Mouse (Mus musculus): ENCODE data around the gene Cdc42bpb. TPM values are rescaled to one million over a fixed set of nuclear protein-coding genes. Genes with fewer than 3 reads are reported as not detected.

Cdc42bpb gene
- polyA plus RNA-seq, 1 experiment, result 472 TPM

DNA sequence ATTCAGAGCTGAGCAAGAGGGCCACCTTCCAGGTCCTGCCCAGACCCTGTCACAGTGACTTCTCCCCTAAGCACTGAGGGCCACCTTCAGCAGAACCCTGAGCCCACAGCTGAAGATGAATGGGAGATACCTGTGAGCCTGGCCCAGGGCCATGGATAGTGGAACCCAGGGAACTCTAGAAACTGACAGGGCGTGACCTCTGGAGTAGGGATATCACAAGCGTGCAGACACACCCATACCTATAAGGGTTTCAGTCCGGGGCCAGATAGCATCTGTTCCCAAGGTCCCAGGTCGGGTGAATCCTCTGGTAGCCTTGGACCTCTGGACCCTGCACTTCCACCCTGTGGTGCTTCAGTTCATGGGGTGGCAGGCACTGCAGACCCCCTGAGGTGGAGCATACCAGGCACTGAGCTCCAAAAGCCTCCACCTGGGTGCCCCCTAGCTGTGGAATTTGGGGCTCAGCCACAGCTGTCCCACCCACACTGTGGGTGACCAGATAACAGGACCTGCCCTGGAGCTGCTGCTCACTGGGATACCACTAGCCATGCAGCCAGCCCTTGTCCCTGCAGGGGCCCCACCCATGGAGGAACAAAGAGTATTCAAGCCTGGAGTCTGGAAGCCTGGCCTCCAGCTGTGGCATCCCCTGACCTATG is 109.7 kb downstream of the Cdc42bpb start:
- no peak; the same call in 1 of the 2 replicates for TF ChIP-seq POLR2A (IDR thresholded peaks at IDR 0.05; ENCODE audit: low read depth, low read length)
- TF ChIP-seq CTCF (IDR thresholded peaks at IDR 0.05; ENCODE audit: extremely low read depth, insufficient read length, insufficient replicate concordance, low read depth, low read length), result peak; percentile 7; the same call in 1 of the 2 replicates
- Histone ChIP-seq H3K4me1 (ENCODE audit: control insufficient read depth, insufficient read depth, insufficient read length, low read length) (peaks cover 31% of the 10 kb centered on the region), H3K27ac (ENCODE audit: insufficient read depth, low read depth, low read length) (peak overlapping the region; percentile 38; the same call in 1 of the 2 replicates), H3K27me3 (ENCODE audit: control insufficient read depth, insufficient read depth, low read length) (peaks cover 6% of the 10 kb centered on the region; the same call in 1 of the 2 replicates), H3K36me3 (ENCODE audit: control insufficient read depth, insufficient read depth, low read length) (peaks cover 11% of the 10 kb centered on the region), H3K4me3 (ENCODE audit: low read depth, low read length) (no peak overlapping the region)
- WGBS, result 37% methylated on average over 4 of the region's 4 CpGs

DNA sequence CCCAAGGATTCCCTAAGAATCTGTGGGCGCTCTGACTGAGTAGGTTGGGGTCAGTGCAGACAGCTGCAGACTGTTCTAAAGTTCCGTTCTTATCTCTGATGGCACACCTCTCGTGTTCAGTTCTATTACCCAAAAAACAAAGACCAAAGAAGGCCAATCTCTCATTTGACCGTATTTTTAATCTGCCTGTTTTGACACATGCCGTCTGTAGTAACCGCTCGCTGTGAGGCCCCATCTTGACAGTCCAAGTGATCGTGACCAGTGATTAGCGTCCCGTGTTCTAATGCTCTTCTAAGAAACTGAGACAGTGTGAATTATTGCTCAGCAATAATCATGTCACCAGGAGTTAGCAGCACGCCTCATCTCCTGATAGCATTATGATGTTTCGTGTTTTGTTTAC is 110.9 kb downstream of the Cdc42bpb start:
- TF ChIP-seq POLR2A (IDR thresholded peaks at IDR 0.05; ENCODE audit: low read depth, low read length) (no peak), CTCF (IDR thresholded peaks at IDR 0.05; ENCODE audit: extremely low read depth, insufficient read length, insufficient replicate concordance, low read depth, low read length) (no peak)
- Histone ChIP-seq H3K4me1 (ENCODE audit: control insufficient read depth, insufficient read depth, insufficient read length, low read length) (peaks cover 27% of the 10 kb centered on the region), H3K27ac (ENCODE audit: insufficient read depth, low read depth, low read length) (no peak overlapping the region), H3K27me3 (ENCODE audit: control insufficient read depth, insufficient read depth, low read length) (peaks cover 5% of the 10 kb centered on the region; the same call in 1 of the 2 replicates), H3K36me3 (ENCODE audit: control insufficient read depth, insufficient read depth, low read length) (peaks cover 14% of the 10 kb centered on the region), H3K4me3 (ENCODE audit: low read depth, low read length) (no peak overlapping the region)
- 87% methylated on average over 12 of the region's 12 CpGs for WGBS

DNA sequence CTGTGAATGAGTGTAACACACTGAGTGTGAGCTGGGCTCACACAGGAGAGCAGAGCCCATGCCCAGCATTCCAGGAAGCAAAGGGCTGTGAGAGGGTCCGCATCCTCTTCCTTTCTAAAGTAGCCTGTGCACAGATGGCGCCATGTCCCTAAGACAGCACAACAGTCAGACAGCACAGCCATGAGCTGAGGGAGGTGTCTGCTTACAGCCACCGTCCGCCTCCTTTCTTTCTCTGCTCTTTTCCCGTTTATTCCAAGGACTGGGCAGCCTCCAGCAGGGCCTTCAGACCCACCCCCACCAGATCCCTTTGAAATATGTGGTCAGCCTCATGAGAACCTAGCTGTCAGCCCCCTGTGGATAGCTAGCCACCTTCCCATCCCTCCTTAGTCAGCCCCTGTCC is 112.3 kb downstream of the Cdc42bpb start:
- 91% methylated on average over 5 of the region's 5 CpGs for WGBS
- H3K4me1 ChIP-seq (ENCODE audit: control insufficient read depth, insufficient read depth, insufficient read length, low read length), result peaks cover 24% of the 10 kb centered on the region

DNA sequence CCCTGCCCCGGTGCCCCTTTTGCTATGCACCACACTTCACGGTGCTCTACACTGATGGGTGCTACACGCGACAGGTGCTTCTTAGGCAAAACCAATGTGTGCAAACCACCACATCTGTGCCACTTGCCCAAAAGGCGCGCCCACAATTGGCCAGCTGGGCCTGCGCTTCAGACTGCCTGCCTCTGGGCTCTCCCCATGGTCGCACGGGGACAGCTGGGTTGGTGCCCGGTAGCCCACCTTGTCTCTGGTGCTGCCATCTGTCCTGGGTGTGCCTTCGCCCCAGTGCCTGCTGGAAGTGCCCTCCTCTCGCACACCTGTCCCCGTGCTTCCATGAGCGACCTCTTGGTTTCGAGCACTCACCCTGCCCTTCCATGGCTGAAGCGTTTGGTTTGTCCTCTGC is 113.9 kb downstream of the Cdc42bpb start:
- Histone ChIP-seq H3K27me3 (ENCODE audit: control insufficient read depth, insufficient read depth, low read length) (no peaks in the 10 kb centered on the region), H3K4me3 (ENCODE audit: low read depth, low read length) (no peak overlapping the region), H3K27ac (ENCODE audit: insufficient read depth, low read depth, low read length) (no peak overlapping the region), H3K4me1 (ENCODE audit: control insufficient read depth, insufficient read depth, insufficient read length, low read length) (peaks cover 16% of the 10 kb centered on the region), H3K36me3 (ENCODE audit: control insufficient read depth, insufficient read depth, low read length) (peaks cover 26% of the 10 kb centered on the region)
- WGBS, result 95% methylated on average over 16 of the region's 16 CpGs
- TF ChIP-seq CTCF (IDR thresholded peaks at IDR 0.05; ENCODE audit: extremely low read depth, insufficient read length, insufficient replicate concordance, low read depth, low read length), result no peak
- TF ChIP-seq POLR2A (IDR thresholded peaks at IDR 0.05; ENCODE audit: low read depth, low read length), result no peak

More for the DNA sequence above, 112.3 kb downstream of the Cdc42bpb start:
- no peak for TF ChIP-seq POLR2A (IDR thresholded peaks at IDR 0.05; ENCODE audit: low read depth, low read length)
- TF ChIP-seq CTCF (IDR thresholded peaks at IDR 0.05; ENCODE audit: extremely low read depth, insufficient read length, insufficient replicate concordance, low read depth, low read length), result no peak
- Histone ChIP-seq H3K36me3 (ENCODE audit: control insufficient read depth, insufficient read depth, low read length) (peaks cover 26% of the 10 kb centered on the region), H3K4me3 (ENCODE audit: low read depth, low read length) (no peak overlapping the region), H3K27ac (ENCODE audit: insufficient read depth, low read depth, low read length) (no peak overlapping the region), H3K27me3 (ENCODE audit: control insufficient read depth, insufficient read depth, low read length) (no peaks in the 10 kb centered on the region)

DNA sequence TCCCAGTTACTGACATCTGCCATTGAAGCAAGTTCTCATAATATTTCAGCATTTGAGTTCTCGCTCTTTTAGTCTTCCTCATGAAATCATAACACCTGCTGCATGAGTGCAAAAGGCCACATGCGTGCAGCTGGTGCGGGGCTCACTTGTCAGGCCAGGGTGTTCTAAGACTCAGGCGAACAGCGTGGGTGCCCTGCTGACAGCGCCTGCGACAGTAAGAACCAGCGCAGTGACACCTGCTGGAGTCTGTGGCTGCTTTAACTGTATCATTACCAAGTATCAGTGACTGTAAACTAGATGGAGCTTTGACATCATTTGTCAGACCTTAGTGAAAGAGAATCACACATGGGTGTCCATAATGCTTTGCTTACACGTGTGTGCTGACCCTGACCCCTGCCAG is 126.3 kb downstream of the Cdc42bpb start:
- H3K4me3 ChIP-seq (ENCODE audit: low read depth, low read length), result no peak overlapping the region
- no peak for TF ChIP-seq CTCF (IDR thresholded peaks at IDR 0.05; ENCODE audit: extremely low read depth, insufficient read length, insufficient replicate concordance, low read depth, low read length)
- no peak for TF ChIP-seq POLR2A (IDR thresholded peaks at IDR 0.05; ENCODE audit: low read depth, low read length)
- H3K4me1 ChIP-seq (ENCODE audit: control insufficient read depth, insufficient read depth, insufficient read length, low read length), result no peaks in the 10 kb centered on the region
- H3K27me3 ChIP-seq (ENCODE audit: control insufficient read depth, insufficient read depth, low read length), result no peaks in the 10 kb centered on the region
- H3K27ac ChIP-seq (ENCODE audit: insufficient read depth, low read depth, low read length), result no peak overlapping the region
- peaks cover 26% of the 10 kb centered on the region for H3K36me3 ChIP-seq (ENCODE audit: control insufficient read depth, insufficient read depth, low read length)
- WGBS, result 80% methylated on average over 9 of the region's 9 CpGs

DNA sequence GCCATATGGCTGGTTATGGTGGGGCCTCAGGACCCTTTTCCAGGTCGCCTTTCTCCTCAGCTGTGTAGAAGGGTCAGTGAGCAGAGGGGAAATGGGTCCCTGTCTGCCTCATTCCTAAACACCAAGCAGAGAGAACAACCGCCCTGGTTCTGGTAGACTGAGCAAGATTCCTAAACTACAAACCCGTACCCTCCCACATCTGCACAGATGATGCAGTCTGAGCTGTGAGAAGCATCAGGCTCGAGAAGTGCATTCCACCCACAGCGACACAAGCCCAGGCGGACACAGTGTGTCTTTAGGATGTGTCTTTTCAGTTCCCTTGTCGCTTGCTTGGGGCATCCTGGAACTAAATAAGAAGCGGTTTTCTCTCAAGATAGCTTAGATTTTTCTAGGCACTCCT is 127.4 kb downstream of the Cdc42bpb start:
- no peak overlapping the region for H3K27ac ChIP-seq (ENCODE audit: insufficient read depth, low read depth, low read length)
- TF ChIP-seq CTCF (IDR thresholded peaks at IDR 0.05; ENCODE audit: extremely low read depth, insufficient read length, insufficient replicate concordance, low read depth, low read length) (no peak), POLR2A (IDR thresholded peaks at IDR 0.05; ENCODE audit: low read depth, low read length) (no peak)
- 94% methylated on average over 8 of the region's 8 CpGs for WGBS
- H3K4me3 ChIP-seq (ENCODE audit: low read depth, low read length), result no peak overlapping the region
- H3K27me3 ChIP-seq (ENCODE audit: control insufficient read depth, insufficient read depth, low read length), result no peaks in the 10 kb centered on the region
- H3K4me1 ChIP-seq (ENCODE audit: control insufficient read depth, insufficient read depth, insufficient read length, low read length), result no peaks in the 10 kb centered on the region
- peaks cover 28% of the 10 kb centered on the region for H3K36me3 ChIP-seq (ENCODE audit: control insufficient read depth, insufficient read depth, low read length)

DNA sequence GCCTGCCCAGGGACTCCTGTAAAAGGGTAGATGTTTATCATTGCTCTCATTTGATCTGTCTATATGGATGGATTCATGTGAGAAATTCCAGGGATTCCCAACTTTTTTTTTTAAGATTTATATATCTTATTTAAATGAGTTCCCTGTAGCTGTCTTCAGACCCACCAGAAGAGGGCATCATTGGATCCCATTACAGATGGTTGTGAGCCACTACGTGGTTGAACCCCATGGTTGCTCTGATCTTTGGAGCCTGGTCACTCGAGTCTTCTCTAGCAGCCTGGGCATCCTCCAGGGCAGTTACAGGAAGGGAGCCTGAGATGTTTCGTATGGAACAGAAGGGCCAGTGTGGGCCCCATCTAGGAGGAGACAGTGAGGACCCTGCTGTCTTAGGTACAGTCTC is 128.4 kb downstream of the Cdc42bpb start:
- Histone ChIP-seq H3K36me3 (ENCODE audit: control insufficient read depth, insufficient read depth, low read length) (peaks cover 34% of the 10 kb centered on the region), H3K27me3 (ENCODE audit: control insufficient read depth, insufficient read depth, low read length) (no peaks in the 10 kb centered on the region), H3K4me1 (ENCODE audit: control insufficient read depth, insufficient read depth, insufficient read length, low read length) (no peaks in the 10 kb centered on the region), H3K27ac (ENCODE audit: insufficient read depth, low read depth, low read length) (no peak overlapping the region), H3K4me3 (ENCODE audit: low read depth, low read length) (no peak overlapping the region)
- 45% methylated on average over 3 of the region's 3 CpGs for WGBS
- no peak for TF ChIP-seq CTCF (IDR thresholded peaks at IDR 0.05; ENCODE audit: extremely low read depth, insufficient read length, insufficient replicate concordance, low read depth, low read length)
- no peak for TF ChIP-seq POLR2A (IDR thresholded peaks at IDR 0.05; ENCODE audit: low read depth, low read length)

All from small intestine, adult 2 months (tissue).